Mouse (Mus musculus): ENCODE results near the gene Rhbdl2. TPM values are rescaled to one million over a fixed set of nuclear protein-coding genes. Genes with fewer than 3 reads are reported as not detected.
A peak's percentile ranks its signal among the peaks of the same experiment; 100 is the strongest.

Rhbdl2 gene
- polyA plus RNA-seq, 1 experiment from 2014 or later, result 4.7 TPM

GRCm38 (mm10) chr4:123750707-123751312 lies 36.9 kb upstream of the Rhbdl2 start:
- peak overlapping the region; percentile 82; the same call in 1 of the 2 replicates for H3K9ac ChIP-seq (replicated peaks; ENCODE audit: low read depth, low read length)
- H3K4me2 ChIP-seq (replicated peaks; ENCODE audit: low read depth, low read length), result peak overlapping the region; percentile 53
- H3K36me3 ChIP-seq (ENCODE audit: control insufficient read depth, insufficient read depth, low read length), result no peaks in the 10 kb centered on the region
- H3K27ac ChIP-seq (ENCODE audit: low read length), result no peak overlapping the region
- no peaks in the 10 kb centered on the region for H3K9me3 ChIP-seq (ENCODE audit: control insufficient read depth, low read depth, low read length)
- ATAC-seq (ENCODE audit: insufficient number of reproducible peaks, insufficient read depth, low FRiP score, low read depth), result no peak
- no peaks in the 10 kb centered on the region for H3K27me3 ChIP-seq (ENCODE audit: control insufficient read depth, insufficient read depth, low read length)
- WGBS, result 2% methylated on average over 8 of the region's 8 CpGs
- H3K4me1 ChIP-seq (ENCODE audit: control insufficient read depth, insufficient read depth, low read length), result peaks cover 9% of the 10 kb centered on the region; the same call in 1 of the 2 replicates
- H3K4me3 ChIP-seq (ENCODE audit: low read depth, low read length), result peak overlapping the region; percentile 99

GRCm38 (mm10) chr4:123758306-123758705 lies 29.4 kb upstream of the Rhbdl2 start:
- no peak for ATAC-seq (ENCODE audit: insufficient number of reproducible peaks, insufficient read depth, low FRiP score, low read depth)
- Histone ChIP-seq H3K4me3 (ENCODE audit: low read depth, low read length) (no peak overlapping the region), H3K9me3 (ENCODE audit: control insufficient read depth, low read depth, low read length) (no peaks in the 10 kb centered on the region), H3K9ac (replicated peaks; ENCODE audit: low read depth, low read length) (no peak overlapping the region), H3K27me3 (ENCODE audit: control insufficient read depth, insufficient read depth, low read length) (no peaks in the 10 kb centered on the region), H3K27ac (ENCODE audit: low read length) (no peak overlapping the region), H3K4me2 (replicated peaks; ENCODE audit: low read depth, low read length) (no peak overlapping the region), H3K36me3 (ENCODE audit: control insufficient read depth, insufficient read depth, low read length) (no peaks in the 10 kb centered on the region), H3K4me1 (ENCODE audit: control insufficient read depth, insufficient read depth, low read length) (no peaks in the 10 kb centered on the region)
- 55% methylated on average over 4 of the region's 4 CpGs for WGBS

- H3K27ac ChIP-seq (ENCODE audit: low read length), result no peak overlapping the region
- no peaks in the 10 kb centered on the region for H3K4me1 ChIP-seq (ENCODE audit: control insufficient read depth, insufficient read depth, low read length)
- H3K9me3 ChIP-seq (ENCODE audit: control insufficient read depth, low read depth, low read length), result no peaks in the 10 kb centered on the region
- H3K4me3 ChIP-seq (ENCODE audit: low read depth, low read length), result no peak overlapping the region
- H3K9ac ChIP-seq (replicated peaks; ENCODE audit: low read depth, low read length), result no peak overlapping the region
- no peaks in the 10 kb centered on the region for H3K36me3 ChIP-seq (ENCODE audit: control insufficient read depth, insufficient read depth, low read length)
- WGBS, result 60% methylated on average over 6 of the region's 6 CpGs
- H3K4me2 ChIP-seq (replicated peaks; ENCODE audit: low read depth, low read length), result no peak overlapping the region
- ATAC-seq (ENCODE audit: insufficient number of reproducible peaks, insufficient read depth, low FRiP score, low read depth), result no peak
- H3K27me3 ChIP-seq (ENCODE audit: control insufficient read depth, insufficient read depth, low read length), result no peaks in the 10 kb centered on the region
These were observed 22.6 kb upstream of the Rhbdl2 start for GRCm38 (mm10) chr4:123765071-123765470.

- ATAC-seq (ENCODE audit: insufficient number of reproducible peaks, insufficient read depth, low FRiP score, low read depth), result no peak
- Histone ChIP-seq H3K27ac (ENCODE audit: low read length) (no peak overlapping the region), H3K4me3 (ENCODE audit: low read depth, low read length) (no peak overlapping the region), H3K4me2 (replicated peaks; ENCODE audit: low read depth, low read length) (no peak overlapping the region), H3K9ac (replicated peaks; ENCODE audit: low read depth, low read length) (no peak overlapping the region), H3K4me1 (ENCODE audit: control insufficient read depth, insufficient read depth, low read length) (no peaks in the 10 kb centered on the region), H3K36me3 (ENCODE audit: control insufficient read depth, insufficient read depth, low read length) (no peaks in the 10 kb centered on the region), H3K9me3 (ENCODE audit: control insufficient read depth, low read depth, low read length) (no peaks in the 10 kb centered on the region), H3K27me3 (ENCODE audit: control insufficient read depth, insufficient read depth, low read length) (no peaks in the 10 kb centered on the region)
- WGBS, result 61% methylated on average over 3 of the region's 3 CpGs
These were observed 19.9 kb upstream of the Rhbdl2 start for GRCm38 (mm10) chr4:123767807-123768206.

GRCm38 (mm10) chr4:123768234-123768633 lies 19.4 kb upstream of the Rhbdl2 start:
- Histone ChIP-seq H3K27ac (ENCODE audit: low read length) (no peak overlapping the region), H3K9ac (replicated peaks; ENCODE audit: low read depth, low read length) (no peak overlapping the region), H3K4me2 (replicated peaks; ENCODE audit: low read depth, low read length) (no peak overlapping the region), H3K9me3 (ENCODE audit: control insufficient read depth, low read depth, low read length) (no peaks in the 10 kb centered on the region), H3K4me3 (ENCODE audit: low read depth, low read length) (no peak overlapping the region), H3K4me1 (ENCODE audit: control insufficient read depth, insufficient read depth, low read length) (no peaks in the 10 kb centered on the region), H3K27me3 (ENCODE audit: control insufficient read depth, insufficient read depth, low read length) (no peaks in the 10 kb centered on the region), H3K36me3 (ENCODE audit: control insufficient read depth, insufficient read depth, low read length) (no peaks in the 10 kb centered on the region)
- no peak for ATAC-seq (ENCODE audit: insufficient number of reproducible peaks, insufficient read depth, low FRiP score, low read depth)
- 79% methylated on average over 4 of the region's 4 CpGs for WGBS

GRCm38 (mm10) chr4:123792666-123793065 lies 5.0 kb downstream of the Rhbdl2 start:
- H3K4me2 ChIP-seq (replicated peaks; ENCODE audit: low read depth, low read length), result no peak overlapping the region
- ATAC-seq (ENCODE audit: insufficient number of reproducible peaks, insufficient read depth, low FRiP score, low read depth), result no peak
- H3K27ac ChIP-seq (ENCODE audit: low read length), result no peak overlapping the region
- H3K9me3 ChIP-seq (ENCODE audit: control insufficient read depth, low read depth, low read length), result no peaks in the 10 kb centered on the region
- H3K4me1 ChIP-seq (ENCODE audit: control insufficient read depth, insufficient read depth, low read length), result peaks cover 5% of the 10 kb centered on the region; the same call in 1 of the 2 replicates
- WGBS, result 82% methylated on average over 2 of the region's 2 CpGs
- H3K36me3 ChIP-seq (ENCODE audit: control insufficient read depth, insufficient read depth, low read length), result no peaks in the 10 kb centered on the region
- H3K4me3 ChIP-seq (ENCODE audit: low read depth, low read length), result no peak overlapping the region
- H3K9ac ChIP-seq (replicated peaks; ENCODE audit: low read depth, low read length), result no peak overlapping the region
- no peaks in the 10 kb centered on the region for H3K27me3 ChIP-seq (ENCODE audit: control insufficient read depth, insufficient read depth, low read length)

GRCm38 (mm10) chr4:123793136-123793535 lies 5.5 kb downstream of the Rhbdl2 start:
- no peaks in the 10 kb centered on the region for H3K36me3 ChIP-seq (ENCODE audit: control insufficient read depth, insufficient read depth, low read length)
- no peak overlapping the region for H3K4me2 ChIP-seq (replicated peaks; ENCODE audit: low read depth, low read length)
- no peak for ATAC-seq (ENCODE audit: insufficient number of reproducible peaks, insufficient read depth, low FRiP score, low read depth)
- no peak overlapping the region for H3K4me3 ChIP-seq (ENCODE audit: low read depth, low read length)
- H3K27me3 ChIP-seq (ENCODE audit: control insufficient read depth, insufficient read depth, low read length), result no peaks in the 10 kb centered on the region
- H3K4me1 ChIP-seq (ENCODE audit: control insufficient read depth, insufficient read depth, low read length), result 0 out of 2 replicates have a peak, but pooled peaks cover under 1% of the 10 kb centered on the region
- no peak overlapping the region for H3K9ac ChIP-seq (replicated peaks; ENCODE audit: low read depth, low read length)
- no peaks in the 10 kb centered on the region for H3K9me3 ChIP-seq (ENCODE audit: control insufficient read depth, low read depth, low read length)
- 91% methylated on average over 6 of the region's 6 CpGs for WGBS
- H3K27ac ChIP-seq (ENCODE audit: low read length), result no peak overlapping the region

GRCm38 (mm10) chr4:123795057-123795456 lies 7.4 kb downstream of the Rhbdl2 start:
- Histone ChIP-seq H3K4me2 (replicated peaks; ENCODE audit: low read depth, low read length) (no peak overlapping the region), H3K27ac (ENCODE audit: low read length) (no peak overlapping the region), H3K4me3 (ENCODE audit: low read depth, low read length) (no peak overlapping the region), H3K4me1 (ENCODE audit: control insufficient read depth, insufficient read depth, low read length) (no peaks in the 10 kb centered on the region), H3K9me3 (ENCODE audit: control insufficient read depth, low read depth, low read length) (no peaks in the 10 kb centered on the region), H3K36me3 (ENCODE audit: control insufficient read depth, insufficient read depth, low read length) (no peaks in the 10 kb centered on the region), H3K27me3 (ENCODE audit: control insufficient read depth, insufficient read depth, low read length) (no peaks in the 10 kb centered on the region), H3K9ac (replicated peaks; ENCODE audit: low read depth, low read length) (no peak overlapping the region)
- 72% methylated on average over 2 of the region's 2 CpGs for WGBS
- ATAC-seq (ENCODE audit: insufficient number of reproducible peaks, insufficient read depth, low FRiP score, low read depth), result no peak

- Histone ChIP-seq H3K9ac (replicated peaks; ENCODE audit: low read depth, low read length) (no peak overlapping the region), H3K4me1 (ENCODE audit: control insufficient read depth, insufficient read depth, low read length) (no peaks in the 10 kb centered on the region), H3K4me2 (replicated peaks; ENCODE audit: low read depth, low read length) (no peak overlapping the region), H3K27me3 (ENCODE audit: control insufficient read depth, insufficient read depth, low read length) (no peaks in the 10 kb centered on the region), H3K27ac (ENCODE audit: low read length) (no peak overlapping the region), H3K9me3 (ENCODE audit: control insufficient read depth, low read depth, low read length) (no peaks in the 10 kb centered on the region), H3K4me3 (ENCODE audit: low read depth, low read length) (no peak overlapping the region), H3K36me3 (ENCODE audit: control insufficient read depth, insufficient read depth, low read length) (no peaks in the 10 kb centered on the region)
- 86% methylated on average over 3 of the region's 3 CpGs for WGBS
- no peak for ATAC-seq (ENCODE audit: insufficient number of reproducible peaks, insufficient read depth, low FRiP score, low read depth)
These were observed 9.7 kb downstream of the Rhbdl2 start for GRCm38 (mm10) chr4:123797403-123797802.
